Mouse (Mus musculus): ENCODE data around the gene Mtmr1.
"Not testable (repeated sequence)": the region's sequence is repeated elsewhere in the genome, so short reads cannot be mapped to it uniquely, and the experiment has no call there.

Gene Mtmr1

DNA sequence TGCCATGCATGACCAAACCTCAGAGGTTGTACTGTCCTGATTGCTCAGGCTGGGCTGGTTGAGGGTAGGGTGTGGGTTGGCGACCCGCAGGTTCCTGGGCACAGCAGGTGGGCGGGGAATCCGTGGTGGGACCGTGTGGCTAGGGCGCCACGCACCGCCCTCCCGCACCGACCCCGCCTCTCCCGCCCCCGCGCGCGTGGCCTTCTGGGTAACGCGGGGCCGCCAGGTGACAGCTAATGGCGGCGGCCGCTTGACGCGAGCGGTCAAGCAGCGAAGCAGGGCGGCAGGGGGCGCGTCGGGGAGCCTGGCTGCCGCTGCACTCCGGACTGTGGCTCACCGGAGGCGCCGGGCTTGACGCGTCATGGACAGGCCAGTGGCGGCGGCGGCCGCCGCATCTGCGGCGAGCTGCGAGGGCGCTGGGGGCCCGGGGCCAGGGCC is at the start of gene Mtmr1:
Gene Mtmr1, plus strand, starts transcription at position 207 of the 438 bp plus-strand sequence.
- DNase-seq (ENCODE audit: low spot score in 2 of 2): peak; percentile 69 to 72

DNA sequence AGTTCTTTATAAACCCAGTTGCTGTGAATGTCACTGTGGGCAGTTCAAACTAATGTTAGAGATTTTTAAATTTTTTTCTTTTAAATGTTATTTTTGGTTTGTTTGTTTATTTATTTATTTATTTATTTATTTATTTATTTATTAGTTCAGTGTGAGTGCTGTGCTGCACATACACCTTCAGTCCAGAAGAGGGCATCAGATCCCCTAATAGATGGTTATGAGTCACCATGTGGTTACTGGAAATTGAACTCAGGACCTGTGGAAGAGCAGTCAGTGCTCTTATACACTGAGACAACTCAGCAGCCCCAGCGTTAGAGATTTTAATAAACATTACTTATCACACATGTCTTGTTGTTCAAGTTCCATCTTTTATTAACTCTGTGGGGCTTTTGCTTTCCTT is 12.5 kb upstream of the Mtmr1 start:
- no peak for DNase-seq (ENCODE audit: low spot score in 2 of 2)

DNA sequence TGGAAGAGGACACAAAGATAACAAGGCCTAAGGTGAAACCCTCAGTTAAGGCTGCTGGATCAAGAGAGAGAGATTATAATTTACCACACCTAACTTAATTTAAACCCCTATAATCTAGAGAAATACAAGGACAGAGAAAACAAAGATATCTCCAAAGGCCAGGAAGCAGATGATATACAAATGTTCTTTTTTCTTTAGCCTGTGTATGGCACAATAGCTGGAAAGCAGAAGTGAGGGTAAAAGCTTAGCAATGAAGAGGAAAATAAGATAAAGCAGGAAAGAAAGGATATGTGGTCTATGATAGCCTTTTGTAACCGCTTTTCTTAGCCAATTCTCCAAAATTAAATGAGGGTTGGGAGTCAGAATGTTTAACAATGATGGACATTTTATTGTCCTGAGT is 9.2 kb upstream of the Mtmr1 start:
- DNase-seq (ENCODE audit: low spot score in 2 of 2): no peak

DNA sequence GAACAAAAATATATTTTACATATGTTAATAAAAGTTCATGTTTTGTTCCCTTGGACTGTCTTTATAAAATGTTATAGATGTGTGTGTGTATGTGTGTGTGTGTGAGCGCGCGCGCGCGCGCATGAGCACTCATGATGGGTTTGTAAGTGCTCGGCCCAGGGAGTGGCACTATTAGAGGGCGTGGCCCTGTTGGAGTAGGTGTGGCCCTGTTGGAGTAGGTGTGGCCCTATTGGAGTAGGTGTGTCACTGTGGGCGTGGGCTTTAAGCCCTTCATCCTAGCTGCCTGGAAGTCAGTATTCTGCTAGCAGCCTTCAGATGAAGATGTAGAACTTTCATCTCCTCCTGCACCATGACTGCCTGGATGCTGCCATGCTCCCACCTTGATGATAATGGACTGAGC is 2.8 kb upstream of the Mtmr1 start:
- DNase-seq (ENCODE audit: low spot score in 2 of 2): not testable (repeated sequence)

DNA sequence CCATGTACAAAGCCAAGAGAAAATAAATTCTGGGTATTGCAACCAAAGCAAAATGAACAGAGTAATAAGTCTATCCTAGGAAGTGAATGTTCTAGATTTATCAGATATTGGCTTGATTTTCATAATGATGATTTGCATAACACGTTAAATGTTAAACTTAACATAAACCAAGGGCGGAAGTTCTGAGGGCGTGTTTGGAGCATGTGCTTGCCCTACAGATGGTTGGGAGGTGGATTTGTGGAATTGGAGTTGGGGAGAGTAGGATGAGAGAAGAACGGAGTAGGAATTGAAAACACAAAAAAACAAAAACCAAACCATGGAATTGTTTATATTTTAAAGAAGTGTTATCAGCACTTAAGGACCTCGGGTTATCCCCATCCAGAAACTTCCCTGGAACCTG is 498 bp upstream of the Mtmr1 start:
- no peak for DNase-seq (ENCODE audit: low spot score in 2 of 2)

DNA sequence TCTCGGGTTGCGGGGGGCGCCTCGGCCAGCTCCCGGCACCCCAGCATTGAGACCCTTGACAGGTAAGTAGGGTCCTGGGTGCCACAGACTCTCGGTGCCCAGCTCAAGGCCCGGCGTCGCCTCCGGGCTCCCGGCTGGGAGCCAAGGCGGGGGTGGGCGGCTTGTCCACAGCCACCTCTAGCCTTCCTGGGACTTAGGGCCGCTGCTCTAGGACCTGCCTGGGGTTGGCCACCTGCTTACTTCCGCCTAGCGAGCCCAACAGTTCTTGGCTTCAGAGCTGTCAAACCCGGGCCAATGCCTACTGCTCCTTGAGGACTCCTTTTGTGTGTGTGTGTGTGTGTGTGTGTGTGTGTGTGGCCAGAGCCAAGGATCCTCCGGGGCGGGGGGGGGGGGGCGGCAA is 451 bp downstream of the Mtmr1 start:
- peak in 1 of 2 experiments; percentile 19 for DNase-seq (ENCODE audit: low spot score in 2 of 2)

DNA sequence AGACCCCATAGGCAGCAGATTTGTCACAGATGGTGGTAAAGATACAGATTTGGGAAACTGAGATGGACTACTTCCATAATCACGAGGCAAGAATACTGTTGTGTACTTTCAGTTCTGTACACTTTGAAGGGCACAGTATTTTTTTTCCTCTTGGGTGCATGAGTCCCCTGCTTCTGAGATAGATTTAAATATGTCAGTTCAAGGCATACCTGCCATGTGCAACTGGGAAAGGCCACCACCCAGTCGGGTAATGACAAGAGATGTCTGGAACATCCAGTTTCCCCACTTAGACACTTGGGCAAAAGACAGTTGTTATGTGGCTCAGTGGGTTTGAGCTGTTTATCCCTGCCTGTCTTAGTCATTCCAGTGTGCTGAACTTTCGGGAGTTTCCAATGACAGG is 950 bp downstream of the Mtmr1 start:
- DNase-seq (ENCODE audit: low spot score in 2 of 2): no peak

DNA sequence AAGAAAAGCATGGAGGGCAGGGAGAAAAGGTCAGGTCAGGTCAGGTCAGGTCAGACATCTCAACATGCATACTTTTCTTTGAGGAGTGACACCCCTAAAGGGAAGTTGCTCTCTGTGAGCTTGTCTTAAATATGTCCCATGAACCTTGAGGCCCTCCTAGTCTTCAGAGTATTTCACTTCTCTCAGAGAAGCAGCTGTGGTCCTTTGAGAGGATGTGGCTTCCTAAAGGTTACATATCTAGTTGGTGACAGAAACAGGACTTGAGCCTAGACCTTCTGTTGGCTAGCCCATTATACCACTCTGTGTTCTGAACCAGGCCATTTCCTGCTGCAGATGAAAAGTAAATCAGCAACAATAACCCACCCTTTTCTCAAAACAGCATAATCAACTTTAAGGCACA is 2.4 kb downstream of the Mtmr1 start:
- no peak for DNase-seq (ENCODE audit: low spot score in 2 of 2)

DNA sequence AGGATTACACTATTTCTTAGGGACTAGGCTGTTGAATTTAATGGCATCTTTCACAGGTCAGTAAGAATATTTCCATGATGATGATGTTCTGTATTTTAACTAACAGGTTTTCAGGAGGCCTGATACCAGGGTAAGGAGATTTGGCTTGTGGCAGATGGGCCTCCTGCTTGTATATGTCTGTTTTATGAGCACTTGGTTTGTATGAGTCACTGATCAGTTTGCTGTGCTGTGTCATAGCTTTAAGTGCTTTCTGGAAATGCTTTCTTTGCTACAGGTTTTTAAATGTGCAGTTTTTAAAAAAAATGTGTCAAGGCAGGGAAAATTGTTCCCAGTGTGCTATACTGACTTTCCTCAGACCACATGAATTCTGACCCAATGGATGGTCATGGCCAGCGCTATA is 12.2 kb downstream of the Mtmr1 start:
- no peak for DNase-seq (ENCODE audit: low spot score in 2 of 2)

DNA sequence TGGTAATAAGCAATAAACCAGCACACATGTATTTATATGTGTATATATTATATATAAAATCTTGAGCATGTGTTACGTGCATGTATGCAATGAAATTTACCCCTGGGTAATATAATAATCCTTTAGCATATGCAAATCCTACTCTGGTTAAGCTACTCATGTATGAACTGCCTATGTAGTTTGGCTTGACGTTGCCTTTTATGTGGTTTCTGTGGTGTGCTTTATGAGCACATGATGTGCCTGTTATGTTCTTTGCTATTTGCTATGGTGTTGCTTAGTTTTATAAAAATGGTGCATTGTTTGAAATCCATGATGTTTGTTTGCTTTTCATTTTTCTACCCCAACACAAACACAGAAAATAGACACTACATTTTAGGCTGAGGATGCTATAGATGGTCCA is 13.9 kb downstream of the Mtmr1 start:
- DNase-seq (ENCODE audit: low spot score in 2 of 2): no peak

DNA sequence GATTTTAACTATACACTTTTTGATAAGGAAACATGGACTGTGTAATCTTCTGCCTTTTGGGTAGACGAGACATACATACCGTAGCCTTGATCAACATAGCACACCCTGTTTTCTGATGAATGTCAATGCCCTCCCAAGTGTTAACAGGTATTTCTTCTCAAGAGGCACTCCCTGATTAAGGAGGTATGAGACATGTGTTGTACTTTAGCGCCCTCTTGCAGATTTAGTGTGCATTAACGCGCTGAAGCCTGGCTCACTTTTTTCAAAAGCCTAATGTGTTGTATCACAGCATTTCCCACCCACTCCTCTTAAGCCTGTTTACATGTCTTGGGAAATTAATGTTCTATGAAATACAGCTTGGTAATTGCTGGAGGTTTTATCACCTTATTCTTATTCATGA is 17.0 kb downstream of the Mtmr1 start:
- DNase-seq (ENCODE audit: low spot score in 2 of 2): no peak

DNA sequence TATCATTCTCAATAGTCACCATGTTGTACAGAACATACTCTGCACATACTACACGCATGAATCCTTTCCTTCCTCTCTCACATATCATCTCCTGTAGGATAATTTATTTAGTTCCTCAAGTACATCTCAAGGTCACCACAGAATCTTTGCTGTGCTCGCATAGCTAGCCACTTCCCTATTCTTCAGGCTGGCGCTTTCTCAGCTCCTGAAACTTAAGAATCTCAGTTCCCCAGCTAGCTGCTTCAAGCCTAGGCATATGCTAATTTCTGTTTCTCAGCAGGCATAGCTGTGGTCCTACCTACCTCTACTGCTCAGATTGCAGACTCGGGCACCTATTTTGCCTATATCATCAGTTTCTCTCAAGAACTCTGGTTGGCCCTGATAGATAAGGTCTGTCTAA is 31.8 kb downstream of the Mtmr1 start:
- no peak for DNase-seq (ENCODE audit: low spot score in 2 of 2)

DNA sequence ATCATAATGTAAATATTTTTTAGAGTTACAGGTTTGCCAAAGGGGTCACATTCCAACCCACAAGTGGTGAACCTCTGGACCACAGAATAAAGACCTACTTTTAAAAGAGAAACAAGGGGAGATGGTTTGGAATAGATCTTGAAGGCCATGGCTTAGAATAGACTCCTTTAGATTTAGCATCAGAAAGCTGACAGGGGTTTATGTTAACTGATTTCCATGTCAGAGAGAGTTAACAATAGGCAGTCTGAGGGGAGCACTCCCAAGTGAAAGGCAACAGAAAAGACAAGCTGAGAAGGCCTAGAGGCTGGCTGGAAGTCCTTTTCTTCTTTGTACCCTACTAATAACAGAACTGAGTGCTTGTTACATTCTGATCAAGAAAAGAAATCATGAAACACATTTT is 41.7 kb downstream of the Mtmr1 start:
- no peak for DNase-seq (ENCODE audit: low spot score in 2 of 2)

DNA sequence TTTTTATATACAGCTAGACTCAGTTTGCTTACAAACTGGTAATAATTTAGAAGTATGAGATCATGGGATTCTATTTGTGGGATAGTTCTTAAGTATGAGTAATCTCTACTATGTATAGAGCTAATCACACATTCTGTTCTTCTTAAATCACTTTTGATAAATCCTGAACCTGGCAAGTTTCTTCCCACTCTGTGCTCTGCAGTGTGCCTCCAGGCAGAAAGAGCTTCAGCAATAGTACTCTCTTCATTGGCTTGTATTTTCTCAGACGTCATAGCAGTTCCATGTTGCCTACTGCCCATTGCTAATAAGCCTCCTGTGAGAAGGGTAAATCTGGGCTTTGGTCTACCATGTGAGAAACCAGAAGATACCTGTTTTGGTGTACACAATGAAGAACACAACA is 43.8 kb downstream of the Mtmr1 start:
- no peak for DNase-seq (ENCODE audit: low spot score in 2 of 2)

DNA sequence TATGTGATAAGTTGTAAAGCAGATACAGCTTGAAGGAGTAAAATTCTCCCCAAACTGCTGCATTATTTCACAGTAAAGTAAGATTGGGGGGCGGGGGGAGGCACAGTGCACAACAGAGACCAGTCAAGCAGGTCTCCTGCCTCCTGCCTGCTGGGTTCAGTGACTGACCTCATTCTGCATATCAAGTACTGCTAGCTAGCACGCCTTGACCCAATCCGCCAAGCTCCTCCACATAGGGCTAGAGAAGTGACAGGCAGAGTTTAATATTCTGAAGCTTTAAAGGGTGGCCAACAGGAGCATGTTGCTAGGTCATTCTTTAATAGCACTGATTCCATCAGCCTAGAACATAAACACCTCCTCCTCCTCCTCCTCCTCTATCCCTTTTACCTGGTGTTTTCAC is 48.2 kb downstream of the Mtmr1 start:
- DNase-seq (ENCODE audit: low spot score in 2 of 2): no peak

DNA sequence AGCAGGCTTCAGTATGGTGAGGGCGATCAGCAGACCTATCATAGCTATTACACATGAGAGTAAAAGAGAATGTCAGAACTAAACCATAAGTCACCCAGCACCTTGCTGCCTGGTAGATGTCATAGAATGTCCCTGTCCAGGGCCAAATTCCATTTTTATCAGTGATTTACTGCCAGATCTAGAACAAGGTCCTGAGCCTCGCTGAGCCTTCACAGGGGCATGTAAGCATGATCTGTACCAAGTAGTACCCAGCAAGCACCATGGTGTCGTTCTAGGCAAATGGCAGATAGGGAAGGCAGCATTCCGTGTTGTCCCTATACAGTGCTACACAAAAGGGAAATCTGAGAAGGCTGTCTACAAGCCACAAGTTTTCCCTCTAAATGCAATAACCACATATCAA is 49.1 kb downstream of the Mtmr1 start:
- DNase-seq (ENCODE audit: low spot score in 2 of 2): no peak

DNA sequence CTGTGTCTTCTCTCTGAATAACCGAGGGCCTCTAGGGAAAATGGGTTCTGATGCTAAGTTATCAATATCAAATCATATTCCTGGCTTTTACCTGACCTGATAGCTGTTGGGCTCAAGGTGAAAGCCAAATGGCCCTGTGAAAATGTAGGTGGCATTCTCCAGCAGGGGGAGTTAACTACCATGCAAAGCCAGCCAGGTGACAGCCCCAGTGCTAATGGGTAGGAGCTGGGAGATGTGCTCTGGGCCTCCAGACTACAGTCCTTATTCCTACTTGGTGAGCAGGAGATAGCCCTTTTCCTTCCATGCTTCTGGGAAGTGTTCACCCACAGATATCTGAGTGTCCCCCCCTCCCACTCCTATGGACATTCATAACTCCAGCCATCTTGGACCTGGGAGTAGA is 60.3 kb downstream of the Mtmr1 start:
- no peak for DNase-seq (ENCODE audit: low spot score in 2 of 2)

DNA sequence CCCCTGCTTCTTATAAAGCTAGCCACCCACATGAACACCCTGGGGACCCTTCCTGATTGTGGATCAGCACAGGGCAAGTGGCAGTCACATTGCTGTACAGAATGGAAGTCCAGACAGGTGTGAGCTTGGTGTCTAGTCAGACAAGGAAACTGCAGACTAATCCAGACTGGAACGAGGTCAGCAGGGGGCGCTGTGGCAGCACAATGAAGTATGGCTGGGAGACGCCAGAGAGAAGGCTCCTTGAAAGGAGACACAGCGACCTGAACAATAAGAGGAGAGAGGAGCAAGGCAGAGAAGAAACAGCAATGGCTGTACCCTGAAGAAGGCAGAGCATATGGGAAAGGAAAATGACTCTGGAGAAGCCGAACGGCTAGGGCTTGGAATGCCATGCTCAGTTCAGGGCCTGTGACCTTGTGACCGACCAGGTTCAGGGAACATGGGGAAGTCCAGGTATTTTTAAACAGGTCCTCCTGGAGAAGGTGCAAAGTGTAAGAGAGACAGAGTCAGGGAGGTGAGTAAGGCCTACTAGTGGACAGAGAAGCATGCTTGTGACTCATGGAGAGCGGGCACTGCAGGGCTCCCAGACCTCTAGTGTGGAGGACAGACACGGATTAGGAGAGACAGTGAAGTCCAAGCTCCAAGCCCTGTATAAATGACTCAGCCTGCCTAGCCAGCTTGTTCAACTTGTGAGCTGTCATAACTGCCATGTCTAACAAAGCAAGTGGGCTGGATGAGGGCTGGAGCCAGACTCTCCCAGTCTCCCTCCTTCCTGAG is 61.4 kb downstream of the Mtmr1 start:
- peak; percentile 46 to 74 for DNase-seq (ENCODE audit: low spot score in 2 of 2)

DNA sequence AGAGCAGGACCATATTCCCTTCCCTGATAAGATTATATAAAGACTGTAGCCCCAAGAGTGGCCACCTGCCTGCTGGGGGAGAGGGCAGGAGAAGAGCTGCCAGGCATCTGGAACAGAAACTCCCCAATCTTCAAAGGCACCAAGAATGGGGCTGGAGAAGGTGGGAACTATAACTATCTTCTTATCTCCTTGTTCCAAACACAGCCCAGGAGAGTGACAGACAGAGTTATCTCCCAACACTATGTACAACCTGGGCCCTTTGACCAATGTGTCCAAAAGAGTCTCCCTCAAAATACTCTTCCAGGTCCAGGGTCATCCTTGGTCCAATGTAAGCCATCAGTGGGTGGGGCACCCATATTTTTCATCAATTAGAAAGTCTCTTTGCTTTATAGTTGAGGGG is 62.9 kb downstream of the Mtmr1 start:
- no peak for DNase-seq (ENCODE audit: low spot score in 2 of 2)

DNA sequence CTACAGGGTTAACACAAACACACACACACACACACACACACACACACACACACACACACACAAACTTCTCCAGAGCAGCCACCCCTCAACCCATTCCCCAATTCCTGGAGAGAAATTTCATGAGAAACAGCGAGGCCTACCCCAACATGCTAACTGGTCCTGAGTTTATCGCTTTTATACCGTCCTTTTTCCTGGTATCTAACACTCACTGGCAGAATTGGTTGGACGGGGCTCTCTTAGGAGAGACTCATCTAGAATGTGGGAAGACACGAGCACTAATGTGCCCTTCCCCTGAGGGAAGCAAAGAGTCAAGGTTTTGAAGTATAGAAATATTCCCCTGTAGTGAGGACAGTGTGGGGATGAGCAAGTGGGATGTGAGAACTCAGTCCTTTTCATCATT is 66.3 kb downstream of the Mtmr1 start:
- no peak for DNase-seq (ENCODE audit: low spot score in 2 of 2)

DNA sequence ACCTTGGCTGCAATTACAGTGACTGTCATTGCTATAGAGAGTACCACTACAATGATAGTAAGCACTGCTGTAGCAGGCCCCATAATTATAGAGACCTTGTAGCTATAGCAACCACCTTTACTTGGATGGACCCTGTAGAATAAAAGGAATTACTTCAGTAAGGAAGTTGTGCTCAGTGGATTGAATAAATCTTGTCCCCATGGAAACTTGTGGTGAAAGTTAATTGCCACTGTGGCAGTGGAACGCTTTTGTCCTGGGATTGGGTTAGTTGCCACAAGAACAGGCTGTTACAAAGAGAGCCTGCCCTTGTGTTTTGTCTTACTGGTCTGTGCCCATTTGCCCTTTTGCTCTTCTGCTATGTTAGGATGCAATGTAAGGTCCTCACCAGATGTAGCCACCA is 69.9 kb downstream of the Mtmr1 start:
- no peak for DNase-seq (ENCODE audit: low spot score in 2 of 2)

DNA sequence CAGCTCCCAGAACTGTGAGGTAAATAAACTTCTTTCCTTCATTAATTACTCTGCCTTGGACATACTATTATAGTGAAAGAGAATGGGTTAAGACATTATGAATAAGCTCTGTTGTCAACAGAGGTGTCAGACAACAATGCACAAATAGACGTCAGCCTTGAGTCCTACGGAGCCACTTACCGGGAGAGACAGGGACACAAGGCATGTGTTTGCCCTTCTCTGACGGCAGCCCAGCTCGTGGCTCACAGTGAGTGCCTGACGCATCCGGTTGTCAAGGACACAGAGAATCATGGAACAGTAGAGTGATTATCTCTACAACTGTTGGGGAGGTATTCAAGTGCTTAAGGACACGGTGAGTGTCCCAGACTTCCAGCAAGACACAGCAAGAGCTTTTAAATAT is 70.3 kb downstream of the Mtmr1 start:
- DNase-seq (ENCODE audit: low spot score in 2 of 2): no peak

DNA sequence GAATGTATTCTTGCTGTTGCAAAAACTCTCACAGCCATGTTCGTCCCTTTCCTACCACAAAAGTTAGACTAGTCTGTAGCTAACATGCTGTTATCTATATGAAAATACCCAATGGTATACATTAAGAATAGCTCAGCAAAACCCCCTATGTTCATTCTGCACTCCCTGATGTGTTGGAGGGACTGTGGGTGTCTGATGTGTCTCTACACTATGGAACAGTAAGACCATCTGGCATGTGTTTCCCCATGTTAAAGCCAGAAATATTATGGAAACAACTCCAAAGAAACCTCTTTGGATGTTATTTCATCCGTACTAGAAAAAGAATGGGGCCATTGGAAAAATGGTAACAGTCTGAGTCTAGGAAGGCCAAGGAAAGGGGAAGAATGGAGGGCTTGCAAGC is 71.0 kb downstream of the Mtmr1 start:
- no peak for DNase-seq (ENCODE audit: low spot score in 2 of 2)

DNA sequence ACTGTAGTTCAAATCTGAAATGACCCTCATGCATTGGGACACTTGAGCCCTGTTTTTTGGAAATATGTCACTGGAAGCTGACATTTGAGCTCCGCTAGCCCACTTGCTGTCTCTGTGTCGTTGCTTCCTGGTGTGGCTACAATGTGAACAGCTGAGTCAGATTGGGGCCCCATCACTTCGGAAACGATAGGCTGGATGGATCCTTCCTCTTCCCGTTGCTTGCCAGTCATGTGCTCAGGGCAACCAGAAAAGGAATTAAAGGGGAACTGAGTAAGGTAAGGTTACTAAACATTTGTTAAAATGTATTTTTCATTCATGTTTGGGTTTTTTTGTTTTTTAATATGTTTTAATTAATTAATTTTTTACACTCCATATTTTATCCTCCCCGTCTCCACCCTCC is 74.9 kb downstream of the Mtmr1 start:
- DNase-seq (ENCODE audit: low spot score in 2 of 2): no peak
